Mouse (Mus musculus) bone marrow macrophage, adult 2 months (primary cell): ENCODE measurements around the gene Nup210l.

ENCODE experiments used
- CTCF ChIP-seq: IDR thresholded peaks from 2 replicates; pipeline ENCODE4 v1.5.1; 2012; ENCODE audit warnings: low read depth, mild to moderate bottlenecking, low read length, moderate library complexity
- POLR2A ChIP-seq: IDR thresholded peaks from 2 replicates; pipeline ENCODE4 v1.6.1; 2012; ENCODE audit warnings: mild to moderate bottlenecking, low read depth, low read length, borderline replicate concordance

- TF ChIP-seq CTCF (no peak), POLR2A (no peak)
Observed at GRCm38 (mm10) chr3:90253653-90254418, 149.9 kb downstream of the Nup210l start, which contains the start of gene Crtc2.
